Mouse (Mus musculus): ENCODE data around the gene Sdr39u1.

The Sdr39u1 gene

GRCm38 (mm10) chr14:55853621-55854285, 46.3 kb downstream of the Sdr39u1 start, which contains the start of gene Nynrin:
Gene Nynrin, plus strand, starts transcription at chr14:55854010.
- ChIA-PET POLR2A (interaction anchor here (0.6 to 25.9 kb wide), 36 partner anchors 9 to 776 kb away, joined by 3 to 686 read pairs (median 6); partner anchors contain the start of genes Nfatc4 (in 2 of the 4), Gmpr2 (in 1 of the 4), Khnyn (in 1 of the 4) and Mdp1 (in 1 of the 4)), CTCF (interaction anchor here (0.5 to 7.3 kb wide), 24 partner anchors 10 to 1556 kb away, joined by 3 to 71 read pairs (median 4); partner anchors contain the start of genes Nfatc4 (in 2 of the 4), Adcy4 (in 1 of the 4) and Ripk3 (in 1 of the 4))

- ChIA-PET POLR2A (interaction anchor here (0.5 to 25.9 kb wide), 39 partner anchors 9 to 767 kb away, joined by 3 to 686 read pairs (median 6); partner anchors contain the start of genes Nfatc4 (in 2 of the 4), Ripk3 (in 2 of the 4), A730061H03Rik (in 1 of the 4) and Gmpr2 (in 1 of the 4)), CTCF (interaction anchor here (0.6 to 7.3 kb wide), 19 partner anchors 10 to 292 kb away, joined by 3 to 71 read pairs (median 4); partner anchors contain the start of gene Nfatc4 (in 1 of the 4))
These were observed 47.2 kb downstream of the Sdr39u1 start for GRCm38 (mm10) chr14:55852646-55853551.

- POLR2A ChIA-PET: interaction anchor here (0.7 to 25.9 kb wide), 34 partner anchors 9 to 311 kb away, joined by 3 to 686 read pairs (median 6); partner anchors contain the start of genes Nfatc4 (in 3 of the 4), Cbln3 (in 1 of the 4), Gmpr2 (in 1 of the 4) and Nedd8 (in 1 of the 4)
These were observed 49.2 kb downstream of the Sdr39u1 start for GRCm38 (mm10) chr14:55850885-55851284.

More at GRCm38 (mm10) chr14:55850885-55851284, 49.2 kb downstream of the Sdr39u1 start:
- CTCF ChIA-PET: interaction anchor here in 3 of 4 experiments (0.6 to 7.3 kb wide), 9 partner anchors 12 to 689 kb away, joined by 3 to 71 read pairs (median 3); no protein-coding TSS in a partner anchor
